Mouse (Mus musculus) CD8-positive naive resting alpha-beta T cell, adult 2 months (primary cell): ENCODE data around the gene Eif3i.

Source experiments
- DNase-seq, 2 experiments: peaks; one replicate each; pipeline ENCODE4 v3.0.0; 2022; ENCODE audit warnings: low read depth in 2 of 2, low spot score in 2 of 2

The Eif3i gene

DNA sequence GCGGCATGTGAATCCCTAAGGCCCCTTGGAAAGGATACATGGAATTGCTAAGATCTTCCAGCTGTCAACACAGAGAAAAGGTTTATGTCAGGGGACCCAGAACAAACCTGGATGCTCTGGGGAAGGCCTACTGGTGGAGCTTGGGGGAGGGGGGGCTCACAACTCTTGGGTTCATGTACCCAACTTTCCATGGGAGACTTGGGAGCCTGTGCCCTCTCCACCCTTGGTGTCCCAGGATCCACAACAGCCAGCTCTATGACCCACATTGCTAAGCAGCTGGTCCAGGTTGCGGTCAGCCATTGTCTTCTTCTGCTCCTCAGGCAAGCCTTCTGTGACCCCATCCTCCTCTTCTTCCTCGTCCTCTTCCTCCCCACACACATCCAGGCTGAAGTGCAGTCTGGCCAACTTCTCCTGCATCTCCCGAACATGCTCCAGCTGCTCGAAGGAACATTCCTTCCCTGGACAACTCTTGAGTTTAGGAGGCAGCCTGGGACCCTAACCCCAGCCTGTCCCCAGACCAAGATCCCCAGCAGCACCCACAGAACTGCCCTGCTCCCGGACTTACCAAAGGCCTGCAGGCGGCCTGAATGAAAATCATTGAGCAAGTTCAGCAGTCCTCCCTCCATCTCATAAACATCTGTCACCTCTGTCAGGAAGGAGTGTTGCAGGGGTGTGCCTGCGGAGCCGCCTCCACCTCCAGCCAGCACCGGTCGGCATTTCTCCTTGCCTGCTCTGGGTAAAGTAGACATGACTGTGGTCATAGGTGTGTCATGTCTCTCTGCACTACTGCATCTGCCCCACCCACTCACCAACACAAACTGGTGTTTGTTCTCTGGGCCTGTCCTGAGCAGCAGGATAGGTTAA is 20.2 kb upstream of the Eif3i start:
- DNase-seq: no peak

DNA sequence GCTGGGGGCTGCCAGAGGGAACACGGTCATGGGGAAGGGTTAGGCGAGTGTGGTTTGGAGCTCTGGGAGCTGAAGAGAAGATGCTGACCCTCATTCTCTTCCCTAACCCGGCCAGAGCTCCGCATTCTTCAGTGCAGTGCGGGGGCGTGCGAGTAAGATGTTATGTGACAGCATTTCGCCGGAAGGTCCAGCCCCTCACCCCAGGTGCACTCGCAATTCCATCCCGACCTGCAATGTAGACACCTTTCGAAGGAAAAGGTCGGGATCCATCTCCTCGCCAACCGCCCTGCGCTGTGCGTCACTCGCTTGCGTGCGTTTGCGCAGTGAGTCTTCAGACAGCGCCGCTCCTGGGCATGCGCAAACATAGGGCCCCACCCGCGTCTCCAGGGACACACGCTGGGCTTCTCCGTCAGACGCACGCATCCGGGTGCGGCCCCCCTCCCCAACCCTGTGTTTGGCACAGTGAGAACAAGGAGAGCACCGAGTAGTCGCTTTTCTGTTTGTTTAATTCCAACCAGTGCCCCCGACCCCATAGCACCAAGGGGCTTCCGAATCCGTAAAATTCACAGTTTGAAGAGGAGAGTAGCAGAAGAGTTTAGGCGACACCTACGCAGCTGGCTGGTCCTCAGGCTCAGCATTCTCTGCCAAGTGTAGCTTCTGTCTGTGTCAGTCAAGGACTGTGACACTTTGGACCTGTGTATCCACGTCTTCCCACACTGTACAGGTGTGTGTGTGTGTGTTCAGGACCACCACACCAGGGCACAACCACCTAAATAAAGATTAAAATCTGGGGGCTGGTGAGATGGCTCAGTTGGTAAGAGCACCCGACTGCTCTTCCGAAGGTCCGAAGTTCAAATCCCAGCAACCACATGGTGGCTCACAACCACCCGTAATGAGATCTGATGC is 18.6 kb upstream of the Eif3i start, which contains the start of gene Iqcc:
TSS of gene Iqcc (minus strand) at position 314 of the 906 bp plus-strand sequence.
- peak; percentile 87 to 92 for DNase-seq

DNA sequence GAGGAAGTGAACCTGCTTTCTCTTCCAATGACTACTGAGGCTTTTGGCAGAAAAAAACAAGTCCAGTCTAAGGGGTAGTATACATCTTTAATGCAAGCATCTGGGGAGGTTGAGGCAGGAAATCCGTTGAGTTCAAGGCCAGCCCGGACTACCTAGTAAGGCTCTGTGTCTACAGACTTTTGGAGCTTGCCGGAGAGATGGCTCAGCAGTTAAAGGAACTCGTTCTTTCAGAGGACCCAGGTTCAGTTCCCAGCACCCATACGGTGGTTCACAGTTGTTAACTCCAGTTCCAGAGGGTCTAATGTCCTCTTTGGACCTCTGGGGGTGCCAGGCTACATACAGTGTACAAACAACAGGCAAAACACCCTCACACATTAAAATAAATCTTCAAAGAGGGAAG is 17.6 kb upstream of the Eif3i start:
- DNase-seq: no peak

DNA sequence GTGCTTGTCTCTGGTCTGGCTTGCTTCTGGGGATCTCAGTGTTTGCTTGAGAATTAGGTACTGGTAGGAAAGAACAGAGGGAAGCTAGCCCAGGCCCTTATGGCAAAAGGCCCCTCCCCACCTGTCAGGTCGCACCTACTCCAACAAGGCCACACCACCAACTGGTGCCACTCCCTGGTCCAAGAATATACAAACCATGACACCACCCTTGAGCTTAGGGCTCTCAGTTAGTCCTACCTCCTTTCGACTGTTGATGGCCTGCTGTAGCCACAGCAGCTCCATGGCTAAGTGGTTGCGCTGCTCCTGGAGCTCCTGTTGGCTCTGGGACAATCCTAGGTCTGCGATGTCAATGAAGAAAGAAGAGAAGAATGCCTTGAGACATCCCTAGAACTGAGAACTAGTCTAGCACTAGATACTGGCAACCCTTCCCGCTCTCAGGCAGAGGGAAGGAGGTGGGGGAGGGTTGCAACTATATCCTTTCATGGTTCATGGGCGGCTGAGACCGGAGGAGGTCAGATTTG is 16.7 kb upstream of the Eif3i start:
- DNase-seq: no peak

DNA sequence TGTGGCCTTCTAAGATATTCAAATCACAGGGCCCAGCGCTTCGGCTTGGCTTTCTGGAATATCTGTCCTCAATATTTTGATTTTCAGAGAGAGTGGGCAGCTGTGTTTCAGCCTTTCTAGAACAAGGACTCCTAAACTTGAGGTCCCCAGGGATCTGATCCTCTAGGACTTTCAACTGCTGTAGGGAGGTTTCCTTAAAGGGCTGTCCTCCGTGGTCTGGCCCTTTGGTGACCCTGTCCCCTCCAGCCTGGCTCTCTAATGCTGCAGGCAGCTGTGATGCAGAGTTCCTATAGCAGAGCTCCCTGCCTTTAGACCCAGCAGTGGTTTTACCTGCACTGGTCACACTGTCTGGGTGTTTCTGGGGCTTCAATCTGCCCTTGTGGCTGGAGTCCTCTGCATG is 16.2 kb upstream of the Eif3i start:
- no peak for DNase-seq

DNA sequence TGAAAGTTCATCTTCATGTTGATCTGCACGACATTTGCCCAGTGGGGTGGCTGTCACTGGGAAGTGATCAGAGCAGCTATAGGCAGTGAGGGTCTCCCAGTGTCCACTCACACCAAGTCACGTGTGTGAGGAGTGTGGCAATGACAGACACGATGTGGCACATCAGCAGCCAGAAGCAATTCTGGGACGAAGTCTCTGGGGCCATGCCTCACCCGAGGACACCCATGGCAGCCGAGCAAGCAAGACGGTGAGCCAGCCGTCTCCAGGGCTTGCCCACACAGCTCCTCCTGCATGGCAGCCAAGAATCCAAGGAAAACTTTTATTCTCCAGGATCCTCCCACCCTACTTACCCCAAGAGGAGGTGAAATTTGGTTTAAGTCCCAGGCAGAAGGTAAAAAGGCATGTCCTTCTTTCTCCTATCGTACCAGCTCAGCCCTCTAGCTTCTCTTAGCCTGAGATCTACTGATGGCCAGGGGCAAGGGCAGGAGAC is 15.4 kb upstream of the Eif3i start:
- DNase-seq: no peak

DNA sequence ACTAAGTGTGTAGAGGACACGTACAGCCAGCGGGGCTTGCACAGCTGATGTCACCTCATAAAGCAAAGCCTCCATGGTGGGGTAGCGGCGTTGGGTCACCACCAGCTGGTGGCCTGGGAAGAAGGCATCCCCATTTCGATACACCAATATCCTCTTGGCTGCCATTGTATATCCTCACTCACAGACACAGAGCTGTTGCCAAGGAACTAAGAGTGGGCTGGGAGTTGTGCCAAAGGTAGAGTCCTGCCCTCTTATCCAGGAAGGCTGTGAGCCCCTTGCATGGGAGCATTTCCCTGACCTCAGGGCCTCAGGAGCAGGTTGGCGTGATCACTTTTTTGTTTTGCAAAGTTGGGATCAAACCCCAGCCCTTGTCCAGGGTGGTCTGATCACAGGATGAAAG is 13.6 kb upstream of the Eif3i start, which contains the start of gene Dcdc2b:
TSS of gene Dcdc2b (minus strand) at position 165 of the 400 bp plus-strand sequence.
- no peak for DNase-seq

DNA sequence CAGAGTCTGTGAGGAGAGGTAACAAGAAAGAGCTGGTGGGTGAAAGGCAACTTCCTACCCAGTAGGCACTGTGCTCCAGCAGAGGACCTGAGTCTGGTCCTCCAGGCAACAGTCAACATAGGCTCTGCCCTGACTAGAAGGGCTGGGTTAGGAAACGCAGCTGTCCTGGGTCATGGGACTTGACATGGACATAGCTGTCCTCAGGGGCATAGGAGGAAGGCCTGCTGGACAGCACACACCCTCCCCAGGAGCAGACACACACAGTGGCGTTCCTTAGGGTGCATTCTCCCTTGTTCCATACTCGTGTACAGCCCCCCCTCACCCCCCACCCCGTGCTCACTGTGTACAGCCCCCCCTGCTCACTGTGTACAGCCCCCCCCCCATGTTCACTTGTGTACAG is 10.0 kb upstream of the Eif3i start:
- DNase-seq: no peak

DNA sequence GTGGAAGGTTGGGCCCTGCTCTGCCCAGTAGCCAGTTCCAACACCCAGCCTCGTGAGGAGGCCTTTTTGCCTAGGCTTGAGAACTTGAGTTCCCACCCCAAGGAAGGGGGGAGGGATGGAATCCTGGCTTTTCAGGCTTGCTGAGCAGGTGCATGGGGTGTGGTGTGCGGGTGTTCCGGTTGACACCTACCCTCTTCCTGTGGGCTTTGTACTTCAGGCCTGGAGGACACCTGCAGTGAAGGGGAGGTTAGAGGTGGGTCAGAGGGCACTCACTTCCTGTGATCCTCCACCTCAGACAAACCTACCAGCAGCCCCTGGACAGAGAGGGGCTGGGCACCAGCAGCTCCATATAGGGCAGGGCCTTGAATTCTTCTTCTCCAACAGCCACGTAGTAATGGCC is 9.6 kb upstream of the Eif3i start:
- peak; percentile 13 to 20 for DNase-seq

DNA sequence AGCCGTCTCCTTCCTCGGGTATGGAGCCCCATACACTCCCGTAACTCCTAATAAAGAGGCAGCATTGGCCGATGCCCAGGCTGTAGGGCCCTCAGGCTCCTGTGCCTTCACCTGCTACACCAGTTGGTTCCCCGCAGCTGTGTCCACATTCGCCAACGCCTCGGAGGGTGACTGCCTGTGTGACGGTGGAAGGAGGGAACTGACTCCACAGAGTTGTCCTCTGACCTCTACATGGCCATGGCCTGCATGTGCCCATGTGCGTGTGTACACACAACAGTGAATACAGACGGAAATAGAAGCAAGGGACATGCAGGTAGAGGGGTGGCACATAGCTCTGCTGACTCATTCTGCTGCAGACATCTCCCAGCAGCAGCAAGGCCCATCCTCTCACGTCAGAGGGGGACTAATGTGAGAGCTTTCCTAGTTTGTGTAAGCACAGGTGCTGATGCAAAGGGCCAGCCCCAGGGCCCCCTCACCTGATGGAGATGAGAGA is 8.7 kb upstream of the Eif3i start:
- no peak for DNase-seq

DNA sequence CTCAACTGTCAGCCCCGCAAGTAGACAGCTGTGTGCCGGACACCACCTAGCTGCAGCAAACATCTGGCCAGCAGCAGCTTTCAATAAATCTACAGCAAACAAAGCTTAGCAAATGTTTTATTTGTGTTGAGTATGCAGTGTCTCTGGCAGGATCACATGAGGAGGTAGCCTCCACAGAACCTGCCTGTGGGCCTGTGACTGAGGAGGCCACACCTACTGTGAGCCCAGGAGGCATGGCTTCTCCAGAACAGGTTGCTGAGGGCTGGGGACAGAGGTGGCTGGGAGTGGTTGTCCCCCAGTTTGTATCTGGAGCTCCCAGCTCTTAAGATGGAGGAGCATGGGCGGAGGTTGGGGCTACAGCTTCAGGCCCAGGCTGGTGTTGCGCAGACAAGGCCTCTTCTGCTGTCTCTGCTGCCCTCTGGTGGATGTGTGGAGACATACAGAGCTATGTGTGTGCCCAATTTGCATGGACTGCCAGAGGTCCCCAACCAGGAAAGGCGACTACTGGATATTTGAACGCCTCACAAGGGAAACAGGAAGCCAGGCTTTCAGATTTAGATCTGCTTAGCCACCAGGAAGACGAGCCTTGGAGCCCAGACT is 8.1 kb upstream of the Eif3i start:
- DNase-seq: peak; percentile 78 to 84

DNA sequence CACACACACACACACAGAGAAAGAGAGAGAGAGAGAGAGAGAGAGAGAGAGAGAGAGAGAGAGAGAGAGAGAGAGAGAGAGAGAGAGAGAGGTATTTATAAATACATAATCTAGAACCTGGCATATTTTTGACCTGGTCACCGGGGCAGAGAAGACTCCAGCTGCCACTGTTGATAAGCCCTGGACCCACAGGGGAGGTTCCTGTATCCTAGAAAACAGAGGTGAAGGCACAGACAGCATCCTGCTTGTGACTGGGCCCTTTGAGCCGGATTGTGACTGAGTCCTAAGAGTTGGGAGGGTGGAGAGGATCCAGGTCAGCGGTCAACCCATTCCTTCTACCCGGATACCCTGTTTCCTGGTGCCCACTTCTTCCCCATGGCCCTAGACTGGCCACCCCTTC is 11.6 kb downstream of the Eif3i start:
- no peak for DNase-seq

DNA sequence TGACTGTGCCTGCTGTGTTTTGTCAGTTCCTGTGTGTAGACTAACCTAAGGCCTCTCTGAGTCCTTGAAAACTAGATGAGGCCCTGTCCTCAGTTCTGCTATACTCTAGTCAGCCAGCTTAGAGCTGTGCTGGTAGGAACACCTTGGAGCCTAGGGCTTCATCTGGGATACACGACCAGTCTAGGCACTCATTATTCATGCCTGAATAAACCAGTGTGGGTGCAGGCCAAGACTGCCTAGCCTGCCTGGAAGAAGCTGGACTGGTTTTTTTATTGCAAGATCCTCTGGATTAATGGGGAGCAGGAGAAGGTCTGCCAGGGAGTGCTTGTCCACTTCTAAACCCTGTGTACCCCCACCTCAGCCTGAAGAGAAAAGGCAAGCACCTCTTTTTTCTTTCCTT is 13.5 kb downstream of the Eif3i start:
- DNase-seq: no peak

DNA sequence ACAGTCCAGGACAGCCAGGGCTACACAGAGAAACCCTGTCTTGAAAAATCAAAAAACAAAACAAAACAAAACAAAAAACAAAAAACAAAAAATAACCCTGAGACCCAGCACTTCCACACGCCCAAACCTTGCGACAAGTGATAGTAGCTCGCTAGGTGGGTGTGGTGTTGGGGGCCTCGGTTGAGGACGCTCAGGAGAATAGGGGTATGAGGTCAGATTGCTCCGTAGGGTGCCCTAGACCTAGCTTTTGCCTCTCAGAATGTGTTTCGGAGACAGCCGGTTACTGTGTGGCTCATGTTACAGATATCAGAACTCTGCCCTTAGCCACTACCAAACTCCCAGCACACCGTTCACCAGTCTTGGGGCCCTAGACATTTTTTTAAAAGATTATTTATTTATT is 14.7 kb downstream of the Eif3i start:
- no peak for DNase-seq

DNA sequence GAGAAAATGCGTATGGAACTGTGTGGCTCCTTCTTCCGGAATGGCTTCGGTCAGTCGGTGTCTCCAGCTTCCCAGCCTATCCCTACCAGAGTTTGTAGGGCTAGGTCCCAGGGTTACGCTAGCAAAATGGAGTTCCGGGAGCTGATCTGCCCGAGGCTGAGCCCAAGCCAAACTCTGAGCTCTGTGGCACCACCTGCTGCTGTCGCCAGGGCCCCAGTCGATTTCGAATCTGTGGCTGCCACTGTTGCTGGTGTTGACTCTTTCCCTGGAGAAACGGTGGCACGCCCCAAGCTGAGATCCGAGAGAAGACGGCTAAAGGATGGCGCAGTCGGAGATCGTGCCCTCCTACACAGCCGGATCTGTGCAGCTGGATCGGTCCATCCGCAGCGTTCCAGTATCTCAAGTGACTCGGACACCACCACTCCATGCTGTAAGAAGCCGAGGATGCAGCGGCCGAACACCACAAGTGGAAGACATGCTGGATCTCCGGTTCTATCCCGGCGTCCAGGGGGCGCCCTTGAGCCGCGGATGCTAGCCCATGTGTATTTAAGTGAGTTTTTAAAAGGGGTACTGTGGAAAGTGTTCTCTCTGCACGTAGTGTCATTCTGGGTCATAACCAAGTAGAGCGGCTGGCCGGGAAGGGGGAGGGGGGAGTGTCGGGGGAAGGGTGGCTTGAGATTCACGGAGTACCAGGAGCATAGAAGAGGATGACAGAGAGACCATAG is 15.4 kb downstream of the Eif3i start:
- peak; percentile 83 to 89 for DNase-seq

DNA sequence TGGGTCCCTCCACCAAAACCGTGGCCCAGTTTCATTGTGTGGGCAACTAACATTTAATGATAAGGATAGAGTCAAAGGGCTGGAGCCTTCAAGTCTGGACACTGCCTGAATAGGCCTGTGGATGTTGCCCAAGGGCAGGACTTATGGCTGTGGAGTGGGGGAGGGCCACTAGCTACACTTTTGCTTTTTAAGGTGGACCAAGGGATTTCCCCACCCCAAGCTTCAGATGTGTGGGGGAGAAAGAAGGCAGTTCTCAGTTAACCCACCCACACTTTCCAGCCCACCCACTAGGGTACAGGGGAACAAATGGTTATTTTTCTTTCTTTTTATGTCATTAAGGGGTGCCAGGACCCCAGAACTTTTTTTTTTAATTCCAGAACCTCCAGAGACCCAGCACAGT is 16.1 kb downstream of the Eif3i start:
- DNase-seq: no peak

DNA sequence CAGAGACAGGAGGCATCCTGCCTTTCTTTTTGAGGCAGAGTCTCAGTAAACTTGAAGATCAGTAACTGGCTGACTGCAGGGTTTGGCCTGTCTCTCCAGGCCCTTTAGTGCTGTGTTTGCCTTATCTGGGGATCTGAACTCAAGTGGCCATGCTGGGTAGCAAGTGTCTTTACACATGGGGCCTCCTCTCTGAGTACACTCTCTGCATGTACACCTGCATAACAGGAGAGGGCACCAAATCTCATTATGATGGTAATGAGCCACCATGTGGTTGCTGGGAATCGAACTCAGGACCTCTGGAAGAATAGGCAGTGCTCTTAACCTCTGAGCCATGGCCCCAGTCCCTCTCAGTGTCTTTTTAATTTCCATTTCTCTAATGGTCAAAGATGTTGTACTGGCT is 18.2 kb downstream of the Eif3i start:
- no peak for DNase-seq

DNA sequence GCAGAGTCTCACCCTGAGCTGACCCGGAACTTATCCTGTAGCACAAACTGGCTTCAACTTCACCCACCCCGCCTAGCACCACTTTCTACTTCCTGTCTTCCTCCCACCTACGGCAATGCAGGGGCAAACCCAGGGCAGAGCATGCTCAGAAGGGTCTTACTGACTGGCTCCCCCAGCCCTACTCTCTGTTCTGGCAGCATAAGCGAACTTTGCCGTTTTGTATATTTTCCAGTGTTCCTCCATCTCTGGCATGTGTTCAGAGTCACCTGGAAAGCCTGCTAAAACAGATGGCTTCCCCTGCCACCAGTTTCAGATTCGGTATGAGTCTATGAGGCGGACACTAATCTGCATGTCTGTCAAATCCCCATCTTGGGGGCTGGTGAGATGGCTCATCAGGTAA is 20.1 kb downstream of the Eif3i start:
- DNase-seq: no peak

DNA sequence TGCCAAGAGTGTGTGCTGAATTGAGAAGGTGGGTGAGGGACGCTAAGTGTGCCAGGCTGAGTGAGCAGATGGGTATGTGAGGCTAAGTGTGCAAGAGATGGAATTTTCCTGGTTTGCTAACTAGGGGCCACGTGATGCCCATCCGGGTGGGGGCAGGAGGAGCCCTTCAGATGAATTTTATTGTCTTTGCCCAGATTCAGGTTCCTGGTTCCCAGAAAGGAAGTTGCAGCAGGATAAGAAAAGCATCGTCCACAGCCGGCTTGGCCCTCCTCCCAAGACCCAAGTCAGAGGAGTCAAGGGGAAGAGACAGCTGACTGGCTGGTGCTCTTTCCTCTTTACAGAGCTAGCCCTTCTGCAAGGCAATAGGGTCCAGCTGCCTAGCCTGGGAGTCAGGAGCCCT is 22.0 kb downstream of the Eif3i start, which contains the start of gene Fam167b:
TSS of gene Fam167b (minus strand) at position 84 of the 400 bp plus-strand sequence.
- no peak for DNase-seq

DNA sequence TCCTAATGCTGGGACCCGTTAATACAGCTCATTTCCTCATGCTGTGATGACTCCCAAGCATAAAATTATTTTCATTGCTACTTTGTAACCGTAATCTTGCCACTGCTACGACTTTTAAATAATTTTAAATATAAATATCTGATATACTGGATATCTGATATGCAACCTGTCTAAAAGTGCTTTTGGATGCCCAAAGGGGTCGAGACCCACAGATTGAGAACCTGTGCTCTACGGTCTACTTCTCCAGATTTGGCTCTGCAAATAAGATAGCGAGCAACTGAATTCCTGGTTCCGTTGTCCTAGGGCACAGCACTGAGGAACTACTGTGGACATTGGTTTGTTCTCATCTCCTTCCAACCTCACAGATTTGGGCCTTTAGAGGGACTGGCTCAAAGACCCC is 22.8 kb downstream of the Eif3i start:
- no peak for DNase-seq
